Mouse (Mus musculus): ENCODE data around the gene Coa7.

GRCm38 (mm10) chr4:108380146-108380545, 52.2 kb downstream of the Coa7 start:
- TF ChIP-seq KAT2A (conservative IDR thresholded peaks at IDR 0.05; ENCODE audit: low read depth, low read length) (no peak), E2F4 (IDR thresholded peaks at IDR 0.05; ENCODE audit: borderline replicate concordance, low read depth, low read length) (no peak), CTCF (IDR thresholded peaks at IDR 0.05 in 2 of 3, conservative IDR thresholded peaks at IDR 0.05 in 1 of 3; ENCODE audit: control insufficient read depth in 1 of 3, insufficient read depth in 1 of 3, low read depth in 2 of 3, low read length in 3 of 3, poor library complexity in 1 of 3, severe bottlenecking in 1 of 3) (no peak), ZC3H11A (IDR thresholded peaks at IDR 0.05; ENCODE audit: low read depth, low read length) (no peak), UBTF (IDR thresholded peaks at IDR 0.05; ENCODE audit: borderline replicate concordance, insufficient read depth, low read depth, low read length) (no peak), POLR2A (IDR thresholded peaks at IDR 0.05; ENCODE audit: control insufficient read depth in 1 of 2, insufficient read depth in 1 of 2, low read depth in 1 of 2, low read length in 2 of 2, poor library complexity in 1 of 2) (no peak), SMC3 (IDR thresholded peaks at IDR 0.05; ENCODE audit: low read depth, low read length) (no peak), GATA1 (IDR thresholded peaks at IDR 0.05; ENCODE audit: low read depth, low read length) (no peak), TAL1 (IDR thresholded peaks at IDR 0.05; ENCODE audit: low read length) (no peak)

All from MEL (cell line).